Mouse (Mus musculus) intestine, embryonic 14.5 days (tissue): ENCODE measurements around the gene Pcgf3. TPM values are rescaled to one million over a fixed set of nuclear protein-coding genes. Genes with fewer than 3 reads are reported as not detected.

Experiments used
- ATAC-seq: fragments of 200-750 bp; cut with Nextera tagmentation; replicated peaks from 2 replicates; pipeline ENCODE4 v1.8.0; 2017; ENCODE audit warnings: low read depth, moderate number of reproducible peaks, moderate TSS enrichment, moderate library complexity; ENCODE audit not compliant: low FRiP score, low TSS enrichment
- DNase-seq: peaks from one replicate; pipeline ENCODE4 v3.0.0-alpha.2; 2018; ENCODE audit warnings: low spot score
- H3K27ac ChIP-seq: fragments of 300-500 bp; sonication (generic); 2 replicates; pipeline ENCODE4 v1.5.1; 2014; ENCODE audit warnings: low read depth, mild to moderate bottlenecking, control low read depth
- H3K27me3 ChIP-seq: fragments of 300-500 bp; sonication (generic); replicated peaks from 2 replicates; pipeline ENCODE4 v1.6.1; 2014; ENCODE audit warnings: low read length, control low read depth; ENCODE audit not compliant: control insufficient read depth, insufficient read depth
- H3K36me3 ChIP-seq: fragments of 300-500 bp; sonication (generic); 2 replicates; pipeline ENCODE4 v1.6.1; 2014; ENCODE audit warnings: low read length, control low read depth; ENCODE audit not compliant: control insufficient read depth, insufficient read depth
- H3K4me1 ChIP-seq: fragments of 300-500 bp; sonication (generic); replicated peaks from 2 replicates; pipeline ENCODE4 v1.6.1; 2014; ENCODE audit warnings: low read length, control low read depth, mixed read lengths; ENCODE audit not compliant: control insufficient read depth, insufficient read depth
- H3K4me2 ChIP-seq: fragments of 300-500 bp; sonication (generic); 2 replicates; pipeline ENCODE4 v1.6.1; 2014; ENCODE audit warnings: low read length
- H3K4me3 ChIP-seq: fragments of 300-500 bp; sonication (generic); 2 replicates; pipeline ENCODE4 v1.5.1; 2014; ENCODE audit warnings: low read depth, low read length, control low read depth, mixed read lengths
- H3K9ac ChIP-seq: fragments of 300-500 bp; sonication (generic); 2 replicates; pipeline ENCODE4 v1.6.1; 2014; ENCODE audit warnings: mild to moderate bottlenecking, low read length
- H3K9me3 ChIP-seq: fragments of 300-500 bp; sonication (generic); 2 replicates; pipeline ENCODE4 v1.6.1; 2016; ENCODE audit warnings: low read length, control low read depth; ENCODE audit not compliant: control insufficient read depth
- WGBS: fragments of 180-500 bp; shearing (Covaris S2); extraction: QIAGEN DNeasy Blood & Tissue Kit; methylation state at CpG from one replicate; pipeline ENCODE4 v1.1.7; 2014; 5-methylcytosine and 5-hydroxymethylcytosine counted together
- polyA plus RNA-seq: library from polyadenylated mRNA; unstranded; fragments of >200 nt; fragmentation: Nextera tagmentation; extraction: Ambion mirVana; gene quantifications from 2 replicates; pipeline ENCODE4 v1.2.1, GENCODE M21; 2014

Pcgf3 gene
- polyA plus RNA-seq, 1 experiment from 2014 or later, result 24.9 TPM

DNA sequence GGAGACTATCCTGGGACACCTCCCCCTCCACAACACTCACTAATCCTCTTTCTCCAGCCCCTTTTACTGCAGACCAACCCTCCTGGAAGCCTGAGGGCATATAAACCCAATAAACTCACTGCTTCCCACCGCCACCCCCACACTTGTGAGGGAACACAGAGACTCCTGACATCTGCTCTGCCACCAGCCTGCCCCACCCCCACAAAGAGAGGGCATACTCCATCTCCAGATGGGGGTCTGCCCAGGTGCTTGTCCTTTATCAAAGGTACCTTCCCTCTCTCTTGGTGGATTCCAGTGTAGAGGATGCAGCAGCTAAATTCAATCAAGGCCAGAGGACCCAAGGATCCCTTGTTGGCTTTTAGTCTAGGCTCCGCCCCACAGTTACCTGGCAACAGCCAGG is 60.0 kb downstream of the Pcgf3 start:
- DNase-seq, result peak; percentile 42
- Histone ChIP-seq H3K4me1 (no peaks in the 10 kb centered on the region), H3K4me2 (no peak overlapping the region), H3K4me3 (no peak overlapping the region), H3K27me3 (no peaks in the 10 kb centered on the region), H3K9me3 (no peaks in the 10 kb centered on the region), H3K36me3 (no peaks in the 10 kb centered on the region), H3K27ac (no peak overlapping the region), H3K9ac (no peak overlapping the region)
- no peak for ATAC-seq
- WGBS, result 50% methylated on average over 2 of the region's 2 CpGs

DNA sequence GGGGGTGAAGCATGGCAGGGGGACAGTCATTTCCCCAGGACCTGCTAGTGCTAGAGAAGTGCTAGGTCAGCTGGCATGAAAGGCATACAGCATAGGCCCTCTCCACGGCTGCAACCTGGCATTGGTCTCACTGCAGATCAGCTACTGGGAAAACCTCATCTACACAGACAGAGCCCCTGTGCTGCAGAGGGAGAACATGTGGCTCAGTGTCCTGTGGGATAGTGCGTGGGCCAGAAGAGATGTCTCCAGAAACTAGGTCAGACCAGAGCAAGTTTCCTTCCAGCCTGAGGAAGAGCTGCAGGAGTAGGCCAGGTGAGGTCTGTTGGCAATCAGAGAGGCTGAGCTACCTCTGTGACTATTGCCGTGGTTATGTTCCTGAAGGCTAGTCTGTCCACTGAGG is 60.9 kb downstream of the Pcgf3 start:
- Histone ChIP-seq H3K27ac (no peak overlapping the region), H3K36me3 (no peaks in the 10 kb centered on the region), H3K4me3 (no peak overlapping the region), H3K9ac (no peak overlapping the region), H3K4me1 (no peaks in the 10 kb centered on the region), H3K9me3 (no peaks in the 10 kb centered on the region), H3K4me2 (no peak overlapping the region), H3K27me3 (no peaks in the 10 kb centered on the region)
- 80% methylated on average over 3 of the region's 3 CpGs for WGBS
- DNase-seq, result no peak
- ATAC-seq, result no peak

DNA sequence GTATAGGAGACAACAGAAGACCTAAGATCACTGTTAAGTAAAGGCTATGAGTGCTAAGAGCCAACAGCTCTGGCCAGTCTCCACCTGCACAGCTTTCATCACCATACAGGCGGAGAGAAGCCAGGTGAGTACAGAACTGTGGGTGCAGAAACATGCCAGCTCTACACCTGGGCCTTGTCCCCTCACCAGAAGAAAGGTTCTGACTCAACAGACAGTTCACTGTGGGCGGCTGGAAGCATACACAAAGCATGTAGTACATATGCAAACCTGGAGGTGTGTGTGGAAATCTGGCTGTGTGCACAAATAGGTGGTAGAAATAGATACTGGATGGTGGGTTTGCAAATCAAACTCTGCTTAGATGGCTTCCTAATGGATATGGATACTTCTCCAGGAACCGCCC is 61.6 kb downstream of the Pcgf3 start:
- no peaks in the 10 kb centered on the region for H3K4me1 ChIP-seq
- no peaks in the 10 kb centered on the region for H3K9me3 ChIP-seq
- H3K4me3 ChIP-seq, result no peak overlapping the region
- no peaks in the 10 kb centered on the region for H3K36me3 ChIP-seq
- WGBS, result 88% methylated on average over 3 of the region's 3 CpGs
- no peak for ATAC-seq
- H3K27me3 ChIP-seq, result no peaks in the 10 kb centered on the region
- H3K4me2 ChIP-seq, result no peak overlapping the region
- DNase-seq, result no peak
- H3K27ac ChIP-seq, result no peak overlapping the region
- no peak overlapping the region for H3K9ac ChIP-seq

DNA sequence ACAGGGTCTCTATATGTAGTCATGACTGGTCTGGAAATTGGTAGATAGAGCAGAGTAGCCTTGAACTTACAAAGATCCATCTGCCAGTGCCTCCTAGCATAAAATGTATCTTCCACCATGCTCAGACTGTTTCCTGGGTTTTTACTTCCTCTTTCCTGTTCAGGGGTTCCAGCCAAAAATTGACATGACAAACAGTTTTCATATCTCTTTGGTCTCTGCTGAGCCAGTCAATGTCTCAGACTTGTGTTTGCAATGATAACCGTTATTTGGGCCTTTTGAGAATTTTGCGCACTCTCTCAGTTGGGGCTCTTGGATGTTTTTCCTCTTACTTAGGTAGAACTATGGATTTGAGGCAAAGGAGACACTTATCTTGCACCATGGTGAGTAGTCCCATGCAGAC is 73.2 kb downstream of the Pcgf3 start:
- no peak overlapping the region for H3K27ac ChIP-seq

DNA sequence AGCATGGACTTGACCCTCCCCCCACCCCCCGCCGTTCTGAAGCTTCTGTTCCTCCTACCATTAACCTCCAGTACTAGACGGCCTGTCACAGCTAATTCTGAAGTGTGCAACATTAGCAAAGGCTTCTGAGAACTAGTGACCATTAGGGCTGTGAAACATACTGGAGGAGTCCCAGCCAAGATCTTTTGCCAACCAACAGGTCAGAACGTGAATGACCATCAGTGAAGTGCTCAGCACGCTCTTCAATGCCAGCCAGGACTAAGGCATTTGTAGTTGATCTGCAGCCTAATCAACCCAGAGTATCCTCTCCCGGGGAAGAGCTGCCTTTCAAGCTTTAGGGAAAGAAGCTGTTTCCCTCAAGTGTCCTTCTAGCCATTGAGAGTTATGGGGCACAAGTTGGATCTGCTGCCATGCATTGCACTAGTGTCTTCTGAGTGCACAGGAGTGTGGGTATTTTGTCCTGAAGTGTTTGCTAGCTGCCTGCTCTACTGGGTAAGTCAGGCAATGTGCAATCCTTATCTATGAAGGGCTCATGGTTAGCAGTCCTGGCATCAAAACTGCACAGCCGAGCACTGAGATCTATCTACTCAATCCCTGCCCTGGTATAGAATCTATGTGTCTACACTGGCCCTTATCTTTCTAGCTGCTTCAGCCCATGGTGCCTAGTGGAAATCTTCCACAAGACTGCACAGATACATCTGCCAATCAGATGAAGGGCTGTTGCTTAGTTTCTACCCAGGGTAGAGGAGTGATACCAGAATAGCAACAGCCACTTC is 82.7 kb downstream of the Pcgf3 start:
- 58% methylated on average over 7 of the region's 7 CpGs for WGBS
- Histone ChIP-seq H3K9me3 (no peaks in the 10 kb centered on the region), H3K4me3 (no peak overlapping the region), H3K4me1 (no peaks in the 10 kb centered on the region), H3K4me2 (no peak overlapping the region), H3K36me3 (no peaks in the 10 kb centered on the region), H3K27ac (no peak overlapping the region), H3K27me3 (0 out of 2 replicates have a peak, but pooled peaks cover 7% of the 10 kb centered on the region), H3K9ac (no peak overlapping the region)
- DNase-seq (no peak), ATAC-seq (no peak)

More for the DNA sequence above, 73.2 kb downstream of the Pcgf3 start:
- H3K27me3 ChIP-seq, result no peaks in the 10 kb centered on the region
- WGBS, result 93% methylated on average over 2 of the region's 2 CpGs
- H3K4me2 ChIP-seq, result no peak overlapping the region
- no peak overlapping the region for H3K9ac ChIP-seq
- DNase-seq (no peak), ATAC-seq (no peak)
- no peaks in the 10 kb centered on the region for H3K4me1 ChIP-seq
- no peak overlapping the region for H3K4me3 ChIP-seq
- peaks cover 9% of the 10 kb centered on the region; the same call in 1 of the 2 replicates for H3K9me3 ChIP-seq
- H3K36me3 ChIP-seq, result no peaks in the 10 kb centered on the region

DNA sequence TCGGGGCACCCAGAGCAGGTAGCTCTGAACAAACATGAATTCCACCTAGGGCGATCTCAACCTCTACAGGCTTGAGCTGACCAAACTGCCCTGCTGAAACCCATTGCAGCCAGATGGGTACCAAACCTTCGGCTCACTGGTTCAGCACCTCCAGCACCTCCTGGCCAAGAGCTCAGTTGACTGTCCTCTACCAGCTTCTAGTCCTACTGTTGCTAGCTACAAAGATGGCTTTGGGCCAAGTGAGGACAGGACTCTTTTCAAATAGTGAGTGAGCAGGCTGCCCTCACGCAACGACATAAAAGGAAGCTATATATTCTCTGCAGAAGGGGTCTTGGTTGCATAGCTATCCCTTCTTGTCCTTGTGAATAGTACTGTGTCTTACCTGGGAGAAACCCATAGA is 86.6 kb downstream of the Pcgf3 start:
- DNase-seq (no peak), ATAC-seq (no peak)
- Histone ChIP-seq H3K4me1 (no peaks in the 10 kb centered on the region), H3K27me3 (peaks cover 44% of the 10 kb centered on the region), H3K4me2 (no peak overlapping the region), H3K27ac (no peak overlapping the region), H3K9me3 (no peaks in the 10 kb centered on the region), H3K4me3 (no peak overlapping the region), H3K36me3 (no peaks in the 10 kb centered on the region), H3K9ac (no peak overlapping the region)
- WGBS, result 87% methylated on average over 5 of the region's 5 CpGs

DNA sequence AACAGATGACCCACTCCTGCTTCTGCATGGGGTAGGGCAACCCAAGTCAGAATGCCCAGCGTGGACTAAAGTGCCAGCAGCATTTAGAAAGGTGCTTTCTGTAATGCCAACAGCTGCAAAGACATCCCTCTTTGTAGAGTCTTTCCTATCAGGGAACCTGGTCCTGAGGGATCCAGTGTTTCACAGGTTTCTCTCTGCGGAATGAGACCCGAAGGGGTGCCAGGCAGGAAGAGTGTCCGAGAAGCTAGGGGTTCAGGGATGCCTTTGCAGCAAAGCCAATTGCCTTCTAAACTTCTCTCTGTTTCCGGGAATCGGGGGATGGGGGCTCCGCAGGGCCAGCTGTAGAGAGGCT is 88.1 kb downstream of the Pcgf3 start:
- H3K4me1 ChIP-seq, result no peaks in the 10 kb centered on the region
- DNase-seq (no peak), ATAC-seq (no peak)
- H3K9me3 ChIP-seq, result no peaks in the 10 kb centered on the region
- H3K27ac ChIP-seq, result no peak overlapping the region
- 14% methylated on average over 7 of the region's 7 CpGs for WGBS
- H3K36me3 ChIP-seq, result no peaks in the 10 kb centered on the region
- H3K27me3 ChIP-seq, result peaks cover 44% of the 10 kb centered on the region
- H3K4me2 ChIP-seq, result peak overlapping the region; percentile 47
- no peak overlapping the region for H3K4me3 ChIP-seq
- H3K9ac ChIP-seq, result no peak overlapping the region

DNA sequence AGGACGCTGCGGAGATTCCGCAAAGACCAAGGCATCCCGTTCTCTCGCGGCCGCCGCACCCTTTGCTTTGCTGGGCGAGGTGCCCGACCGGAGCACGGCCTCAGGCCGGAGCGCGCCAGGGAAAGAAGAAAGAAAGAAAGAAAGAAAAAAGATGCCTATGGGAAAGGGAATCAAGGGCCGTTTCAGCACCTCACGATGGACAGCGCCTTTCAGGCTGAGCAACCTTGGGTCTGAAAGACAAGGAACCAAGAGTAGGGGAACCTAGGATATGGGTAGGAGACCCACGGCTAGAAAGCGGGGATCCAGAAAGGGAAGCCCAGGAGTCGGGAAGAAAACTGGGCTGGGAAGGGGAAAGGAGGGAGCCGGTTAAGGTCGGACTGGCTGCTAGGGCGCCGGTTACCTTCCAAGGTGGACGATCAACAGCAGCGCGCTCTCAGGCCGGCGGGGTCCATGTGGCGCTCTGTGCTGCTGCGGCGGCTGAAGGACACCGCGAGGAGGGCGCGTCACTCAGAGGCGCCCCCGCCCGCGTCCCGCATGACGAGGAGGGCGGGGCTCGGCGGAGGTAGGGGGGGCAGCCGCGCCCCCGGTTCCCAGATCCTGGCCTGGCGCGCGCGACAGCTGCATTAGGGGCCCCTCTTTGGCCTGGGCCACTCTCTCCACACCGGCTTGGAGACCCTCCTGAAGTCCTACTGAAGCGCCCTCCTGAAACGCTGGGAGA is 88.6 kb downstream of the Pcgf3 start, which contains the start of gene Cplx1:
Cplx1 (minus strand) TSS at position 536 of the 718 bp plus-strand sequence.
- peak; percentile 80; the same call in 1 of the 2 replicates for ATAC-seq
- peak; percentile 93 for DNase-seq
- under 1% methylated on average over 55 of the region's 56 CpGs for WGBS

More for the DNA sequence above, 88.6 kb downstream of the Pcgf3 start, which contains the start of gene Cplx1:
- H3K9ac ChIP-seq, result no peak within 1 kb of the TSS
- H3K9me3 ChIP-seq, result no peaks in the 10 kb centered on the region
- H3K4me3 ChIP-seq, result peak within 1 kb of the TSS; percentile 3
- H3K27me3 ChIP-seq, result peaks cover 44% of the 10 kb centered on the region
- no peaks in the 10 kb centered on the region for H3K36me3 ChIP-seq
- peak within 1 kb of the TSS; percentile 47 for H3K4me2 ChIP-seq
- H3K27ac ChIP-seq, result no peak within 1 kb of the TSS
- no peaks in the 10 kb centered on the region for H3K4me1 ChIP-seq
